Mouse (Mus musculus): ENCODE measurements around the gene Vat1.
"Not testable (repeated sequence)": the region's sequence is repeated elsewhere in the genome, so short reads cannot be mapped to it uniquely, and the experiment has no call there.

Vat1 gene

GRCm38 (mm10) chr11:101442127-101442693, 23.8 kb downstream of the Vat1 start, which contains the start of gene Rpl27:
Rpl27 (plus strand) TSS chr11:101442298.
- peak; percentile 100 for DNase-seq (ENCODE audit: low spot score)

GRCm38 (mm10) chr11:101441450-101442126, 24.4 kb downstream of the Vat1 start:
- not testable (repeated sequence) for DNase-seq (ENCODE audit: low spot score)

- DNase-seq (ENCODE audit: low spot score), result not testable (repeated sequence)
Observed at GRCm38 (mm10) chr11:101438006-101438405, 28.0 kb downstream of the Vat1 start.

- DNase-seq (ENCODE audit: low spot score), result no peak
Observed at GRCm38 (mm10) chr11:101436916-101437315, 29.1 kb downstream of the Vat1 start.

GRCm38 (mm10) chr11:101435831-101436230, 30.2 kb downstream of the Vat1 start:
- no peak for DNase-seq (ENCODE audit: low spot score)

- no peak for DNase-seq (ENCODE audit: low spot score)
Observed at GRCm38 (mm10) chr11:101433396-101433795, 32.6 kb downstream of the Vat1 start.

- DNase-seq (ENCODE audit: low spot score), result no peak
Observed at GRCm38 (mm10) chr11:101431327-101431726, 34.7 kb downstream of the Vat1 start.

- DNase-seq (ENCODE audit: low spot score), result no peak
Observed at GRCm38 (mm10) chr11:101426165-101426564, 39.9 kb downstream of the Vat1 start.

GRCm38 (mm10) chr11:101424925-101425813, 40.9 kb downstream of the Vat1 start, which contains the start of the genes Rundc1 and Ptges3l:
Rundc1 (plus strand) TSS chr11:101425085.
Ptges3l (minus strand) TSS chr11:101425333.
- DNase-seq (ENCODE audit: low spot score), result peak; percentile 94

- DNase-seq (ENCODE audit: low spot score), result no peak
Observed at GRCm38 (mm10) chr11:101424105-101424851, 41.8 kb downstream of the Vat1 start, which contains the start of gene Gm27029. Gm27029 (minus strand) TSS chr11:101424796.

- DNase-seq (ENCODE audit: low spot score), result no peak
Observed at GRCm38 (mm10) chr11:101420148-101420547, 45.9 kb downstream of the Vat1 start.

- no peak for DNase-seq (ENCODE audit: low spot score)
Observed at GRCm38 (mm10) chr11:101419610-101420009, 46.4 kb downstream of the Vat1 start.

- no peak for DNase-seq (ENCODE audit: low spot score)
Observed at GRCm38 (mm10) chr11:101418991-101419390, 47.0 kb downstream of the Vat1 start.

- DNase-seq (ENCODE audit: low spot score), result peak; percentile 82
Observed at GRCm38 (mm10) chr11:101417101-101417855, 48.8 kb downstream of the Vat1 start, which contains the start of gene Aarsd1. Aarsd1 (minus strand) TSS chr11:101417615.

GRCm38 (mm10) chr11:101416433-101417100, 49.5 kb downstream of the Vat1 start:
- peak; percentile 70 for DNase-seq (ENCODE audit: low spot score)

GRCm38 (mm10) chr11:101415306-101415705, 50.7 kb downstream of the Vat1 start:
- no peak for DNase-seq (ENCODE audit: low spot score)
